Mouse (Mus musculus) bone marrow macrophage, adult 2 months (primary cell): ENCODE results near the gene 1700018B08Rik. TPM values are rescaled to one million over a fixed set of nuclear protein-coding genes. Genes with fewer than 3 reads are reported as not detected.

ENCODE experiments used
- H3K27ac ChIP-seq: 2 replicates; pipeline ENCODE4 v1.5.1; 2012; ENCODE audit warnings: low read depth, low read length; ENCODE audit not compliant: insufficient read depth
- H3K4me1 ChIP-seq: 2 replicates; pipeline ENCODE4 v1.6.1; 2012; ENCODE audit warnings: low read length; ENCODE audit not compliant: control insufficient read depth, insufficient read depth
- H3K4me3 ChIP-seq: 2 replicates; pipeline ENCODE4 v1.5.1; 2012; ENCODE audit warnings: mild to moderate bottlenecking, low read length, moderate library complexity; ENCODE audit not compliant: insufficient read depth
- CTCF ChIP-seq: IDR thresholded peaks from 2 replicates; pipeline ENCODE4 v1.5.1; 2012; ENCODE audit warnings: low read depth, mild to moderate bottlenecking, low read length, moderate library complexity
- POLR2A ChIP-seq: IDR thresholded peaks from 2 replicates; pipeline ENCODE4 v1.6.1; 2012; ENCODE audit warnings: mild to moderate bottlenecking, low read depth, low read length, borderline replicate concordance
- polyA plus RNA-seq: library from polyadenylated mRNA; stranded (reverse); fragments of >200 nt; gene quantifications from 2 replicates; pipeline ENCODE4 v1.2.4, GENCODE M21; 2012; ENCODE audit not compliant: missing spikeins, insufficient read depth, insufficient read length

Gene 1700018B08Rik
- polyA plus RNA-seq, 1 experiment, result not detected

DNA sequence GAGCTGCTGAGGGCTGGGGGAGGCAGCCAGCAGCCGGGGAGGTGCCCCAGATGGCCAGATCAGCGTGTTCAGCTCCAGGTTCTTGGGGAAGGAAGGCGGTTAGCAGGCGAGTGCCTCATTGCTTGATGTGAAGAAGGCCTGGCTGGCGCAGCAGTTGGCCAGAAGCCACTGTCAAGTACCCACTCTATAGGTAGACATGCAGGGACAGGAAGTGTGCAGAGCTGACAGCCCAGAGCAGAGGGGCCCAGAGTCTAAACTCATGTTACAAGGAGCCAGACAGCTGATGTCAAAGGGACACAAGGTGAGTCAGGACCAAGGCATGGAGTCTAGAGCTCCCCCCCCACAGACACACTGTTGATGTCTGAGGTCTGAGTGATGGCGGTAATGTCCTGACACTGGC, 5.9 kb upstream of the 1700018B08Rik start:
- H3K4me3 ChIP-seq, result no peak overlapping the region
- H3K27ac ChIP-seq, result no peak overlapping the region
- TF ChIP-seq CTCF (no peak), POLR2A (no peak)
- H3K4me1 ChIP-seq, result peaks cover 15% of the 10 kb centered on the region

DNA sequence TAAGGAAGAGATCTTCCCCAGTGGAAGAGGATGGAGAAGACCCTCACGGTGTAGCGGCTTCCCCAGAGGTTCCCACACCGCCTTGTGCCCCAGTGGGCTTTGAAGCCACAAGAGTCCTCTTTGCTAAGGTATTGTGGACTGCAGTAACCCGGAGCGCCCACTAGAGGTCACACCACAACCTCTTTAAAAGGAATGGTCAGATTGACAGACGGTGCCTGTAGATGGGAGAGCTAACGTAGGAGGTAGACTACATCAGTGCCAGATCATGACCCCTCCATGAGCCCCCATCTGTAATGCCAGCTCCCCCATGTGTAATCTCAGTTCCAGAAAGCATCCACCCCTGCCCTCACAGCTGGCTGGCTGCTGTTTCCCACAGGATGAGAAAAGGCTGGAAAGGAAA, 3.0 kb upstream of the 1700018B08Rik start:
- Histone ChIP-seq H3K4me1 (no peaks in the 10 kb centered on the region; the same call in 1 of the 2 replicates), H3K27ac (no peak overlapping the region), H3K4me3 (no peak overlapping the region)
- no peak for TF ChIP-seq POLR2A
- TF ChIP-seq CTCF, result peak; percentile 71

DNA sequence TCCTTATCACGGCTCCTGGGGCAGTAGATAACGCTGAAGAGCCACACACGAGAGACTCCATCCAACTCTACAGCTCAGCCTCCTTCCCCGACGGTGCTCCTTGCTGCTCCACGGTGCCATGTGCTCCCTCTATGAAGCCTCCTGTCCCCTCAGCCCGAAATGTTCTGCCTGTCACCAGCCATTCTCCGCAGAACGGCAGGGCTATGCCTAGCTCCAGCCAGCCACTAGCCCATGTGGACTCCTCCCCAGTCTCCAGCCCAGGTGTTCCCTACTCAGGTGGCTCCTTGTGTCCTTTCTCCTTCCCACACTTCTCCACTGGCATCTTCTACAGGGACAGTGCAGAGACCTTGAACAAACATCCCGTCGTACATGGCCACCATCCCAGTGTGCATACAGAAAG, 816 bp upstream of the 1700018B08Rik start:
- H3K4me1 ChIP-seq, result no peaks in the 10 kb centered on the region; the same call in 1 of the 2 replicates
- H3K27ac ChIP-seq, result no peak overlapping the region
- TF ChIP-seq POLR2A, result no peak
- no peak for TF ChIP-seq CTCF
- no peak overlapping the region for H3K4me3 ChIP-seq

DNA sequence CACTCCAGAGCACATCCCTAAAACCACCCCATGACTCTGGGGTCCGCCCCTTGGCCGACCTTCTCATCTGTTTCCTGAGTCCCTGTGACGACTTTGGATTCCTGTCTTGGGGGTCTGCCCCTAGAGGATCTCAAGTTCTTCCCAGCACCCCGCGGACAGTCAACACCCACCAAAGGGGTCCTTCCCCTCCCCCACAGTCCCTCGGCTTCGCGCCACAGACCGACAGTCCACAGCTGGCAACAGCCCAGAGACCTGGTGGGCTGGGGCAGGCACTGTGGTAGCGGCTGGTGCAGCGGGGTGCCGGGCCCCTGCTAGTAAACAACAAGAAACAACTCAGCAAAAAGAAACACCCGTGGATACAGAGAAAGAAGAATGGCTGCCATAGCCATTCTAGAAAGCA, 1.2 kb downstream of the 1700018B08Rik start:
- TF ChIP-seq CTCF (no peak), POLR2A (no peak)

GRCm38 (mm10) chr8:121541862-121542261, 2.3 kb downstream of the 1700018B08Rik start:
- Histone ChIP-seq H3K4me1 (no peaks in the 10 kb centered on the region), H3K27ac (no peak overlapping the region), H3K4me3 (no peak overlapping the region)
- no peak for TF ChIP-seq POLR2A
- TF ChIP-seq CTCF, result no peak

More for the DNA sequence above, 1.2 kb downstream of the 1700018B08Rik start:
- no peaks in the 10 kb centered on the region; the same call in 1 of the 2 replicates for H3K4me1 ChIP-seq
- H3K27ac ChIP-seq, result no peak overlapping the region
- H3K4me3 ChIP-seq, result no peak overlapping the region

DNA sequence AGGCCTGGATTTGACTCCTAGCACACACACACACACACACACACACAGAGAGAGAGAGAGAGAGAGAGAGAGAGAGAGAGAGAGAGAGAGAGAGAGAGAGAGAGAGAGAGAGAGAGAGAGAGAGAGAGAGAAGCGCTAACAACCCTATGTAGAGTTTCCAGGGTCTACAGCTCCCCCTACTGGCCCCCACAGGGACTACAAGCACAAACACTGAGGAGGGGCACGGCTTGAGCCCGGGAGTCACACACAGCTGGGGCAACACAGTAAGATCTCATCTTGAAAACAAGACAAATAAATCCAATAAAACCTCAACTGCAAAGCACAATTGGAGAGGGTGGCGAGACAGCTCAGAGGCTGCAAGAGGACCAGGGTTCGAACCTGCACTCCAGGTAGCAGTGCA, 11.7 kb downstream of the 1700018B08Rik start:
- TF ChIP-seq CTCF (0 out of 2 replicates have a peak, but pooled peaks have one; percentile 19), POLR2A (no peak)
- Histone ChIP-seq H3K27ac (no peak overlapping the region), H3K4me3 (no peak overlapping the region), H3K4me1 (no peaks in the 10 kb centered on the region)

GRCm38 (mm10) chr8:121530639-121531038, 13.5 kb downstream of the 1700018B08Rik start:
- peaks cover 6% of the 10 kb centered on the region for H3K4me1 ChIP-seq
- no peak overlapping the region for H3K4me3 ChIP-seq
- no peak overlapping the region for H3K27ac ChIP-seq
- no peak for TF ChIP-seq POLR2A
- TF ChIP-seq CTCF, result no peak

GRCm38 (mm10) chr8:121528790-121529189, 15.3 kb downstream of the 1700018B08Rik start:
- Histone ChIP-seq H3K4me1 (peaks cover 14% of the 10 kb centered on the region), H3K4me3 (no peak overlapping the region), H3K27ac (no peak overlapping the region)

GRCm38 (mm10) chr8:121527751-121528150, 16.4 kb downstream of the 1700018B08Rik start:
- Histone ChIP-seq H3K27ac (no peak overlapping the region), H3K4me3 (no peak overlapping the region), H3K4me1 (peaks cover 14% of the 10 kb centered on the region)
- TF ChIP-seq POLR2A (no peak), CTCF (no peak)

More at GRCm38 (mm10) chr8:121528790-121529189, 15.3 kb downstream of the 1700018B08Rik start:
- TF ChIP-seq CTCF, result no peak
- TF ChIP-seq POLR2A, result no peak

DNA sequence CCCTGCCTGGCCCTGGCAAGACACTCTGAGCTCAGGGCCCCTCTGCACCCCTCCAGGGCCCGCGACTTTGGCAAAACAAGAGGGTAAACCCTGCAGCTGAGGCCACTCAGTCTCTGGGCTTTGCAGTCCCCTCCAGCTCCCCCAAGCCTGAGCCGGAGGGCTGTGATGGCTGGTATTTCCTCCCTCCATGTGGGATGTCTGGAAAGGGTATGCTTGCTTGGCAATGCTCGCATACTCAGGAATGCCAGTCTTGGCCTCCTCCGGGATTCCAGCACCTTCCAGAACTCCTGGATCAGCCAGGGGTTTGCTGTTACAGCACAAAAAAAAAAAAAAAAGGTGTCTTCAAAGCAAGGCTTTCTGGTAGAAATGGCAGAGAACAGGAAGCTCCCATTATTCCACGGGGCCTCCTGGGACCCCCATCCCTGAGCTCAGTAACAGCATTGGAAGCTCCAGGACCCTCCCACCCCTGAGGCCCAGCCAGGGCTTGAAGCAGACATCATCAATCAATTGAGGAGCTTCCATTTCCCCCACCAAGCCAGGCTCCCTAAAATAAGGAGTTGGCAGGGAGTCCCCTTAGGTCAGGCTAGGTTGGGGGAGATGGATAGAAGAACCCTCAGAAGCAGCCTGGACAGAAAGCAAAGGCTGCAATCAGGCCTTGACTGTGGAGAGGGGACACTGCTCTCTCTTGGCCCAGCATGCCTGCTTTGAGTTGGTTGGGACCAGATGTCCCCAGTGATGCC, 17.1 kb downstream of the 1700018B08Rik start:
- H3K4me1 ChIP-seq, result peaks cover 14% of the 10 kb centered on the region
- TF ChIP-seq CTCF (no peak), POLR2A (no peak)
- no peak overlapping the region for H3K4me3 ChIP-seq
- H3K27ac ChIP-seq, result no peak overlapping the region
